Mouse (Mus musculus): ENCODE data around the gene Lce3c. TPM values are rescaled to one million over a fixed set of nuclear protein-coding genes. Genes with fewer than 3 reads are reported as not detected.

Gene Lce3c
- not detected for total RNA-seq (2023)

DNA sequence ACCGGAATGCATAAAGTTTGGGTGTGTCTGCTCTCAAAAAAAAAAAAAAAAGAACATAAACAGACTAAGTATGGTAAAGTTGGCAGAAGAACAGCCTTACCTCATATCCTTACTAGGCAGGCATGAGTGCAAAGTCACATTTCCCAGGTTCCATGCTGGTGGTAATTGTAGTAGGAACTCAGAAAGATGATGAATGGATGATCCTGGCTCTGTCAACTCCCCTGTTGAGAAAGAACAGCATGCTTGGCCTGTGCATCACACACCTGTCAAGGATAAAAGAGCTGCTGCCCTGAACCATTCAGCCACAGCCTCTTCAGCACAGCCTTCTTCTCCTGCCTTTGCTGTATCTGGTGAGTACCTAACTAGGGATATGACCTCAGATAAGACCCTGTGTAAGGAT is at the start of gene Lce3c:
Gene Lce3c (plus strand): TSS at position 301 of the 400 bp plus-strand sequence.

GRCm38 (mm10) chr3:92926130-92926529 is 18.2 kb upstream of the Lce3c start, which contains the start of gene Lce3a:
Gene Lce3a (minus strand): TSS chr3:92926230.

DNA sequence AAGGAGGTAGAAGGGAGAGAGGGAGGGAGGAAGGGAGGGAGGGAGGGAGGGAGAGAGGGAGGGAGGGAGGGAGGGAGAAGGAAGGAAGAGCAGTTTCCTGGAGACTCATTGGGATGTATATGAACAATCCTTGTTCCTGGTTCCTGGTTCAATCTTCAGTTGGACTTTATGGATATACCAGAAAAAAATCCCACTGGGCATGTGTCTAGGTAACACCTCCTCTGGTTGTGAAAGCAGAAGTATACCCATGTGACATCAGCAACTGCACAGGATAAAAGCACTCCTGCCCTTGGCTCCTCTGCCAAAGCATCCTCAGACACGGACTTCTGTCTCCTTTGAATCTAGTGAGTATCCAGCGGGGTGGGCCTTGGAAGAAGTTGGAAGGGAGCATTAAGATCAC is 11.6 kb upstream of the Lce3c start, which contains the start of gene Lce3b:
Gene Lce3b (plus strand): TSS at position 301 of the 400 bp plus-strand sequence.

GRCm38 (mm10) chr3:92957090-92957489 is 12.8 kb downstream of the Lce3c start, which contains the start of gene Lce3d:
Gene Lce3d (plus strand): TSS chr3:92957390.

DNA sequence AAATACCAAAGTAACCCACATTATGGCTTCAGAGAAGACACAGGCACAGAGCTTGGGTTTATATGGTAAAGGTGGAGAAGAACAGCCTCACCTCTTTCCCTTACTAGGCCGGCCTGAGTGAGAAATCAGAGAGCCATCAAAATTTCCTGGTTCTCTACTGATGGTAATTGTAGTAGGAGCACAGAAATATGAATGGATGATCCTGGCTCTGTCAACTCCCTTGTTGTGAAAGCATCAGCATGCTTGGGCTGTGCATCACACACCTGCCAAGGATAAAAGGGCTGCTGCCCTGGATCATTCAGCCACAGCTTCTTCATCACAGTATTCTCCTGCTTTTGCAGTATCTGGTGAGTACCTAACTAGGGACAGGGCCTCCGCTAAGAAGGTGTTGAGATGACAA is 22.5 kb downstream of the Lce3c start, which contains the start of gene Lce3e:
Gene Lce3e (plus strand): TSS at position 301 of the 400 bp plus-strand sequence.

DNA sequence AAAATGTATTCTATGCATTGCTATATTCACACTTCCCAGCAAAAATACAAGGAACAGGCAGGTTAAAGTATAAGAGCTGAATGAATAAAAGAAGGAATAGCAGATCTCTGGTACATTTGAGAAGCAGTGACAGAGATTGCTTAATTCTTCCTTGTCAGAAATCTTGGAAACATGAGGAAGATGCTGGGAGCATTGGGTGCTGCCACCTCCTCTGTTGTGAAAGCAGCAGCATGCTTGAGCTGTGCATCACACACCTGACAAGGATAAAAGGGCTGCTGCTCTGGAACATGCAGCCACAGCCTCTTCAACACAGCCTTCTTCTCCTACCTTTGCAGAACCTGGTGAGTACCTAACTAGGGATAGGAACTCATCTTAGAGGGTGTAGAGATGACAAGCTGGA is 47.6 kb downstream of the Lce3c start, which contains the start of gene Lce3f:
Gene Lce3f (plus strand): TSS at position 301 of the 400 bp plus-strand sequence.

Other genes starting within 250 kb of the Lce3c start
- gene Lce1e, start 235.4 kb upstream of the Lce3c start, total RNA-seq (2023), result not detected
- not detected for gene Lce1f, start 224.1 kb upstream of the Lce3c start, total RNA-seq (2023)
- not detected for gene Gm38119, start 205.4 kb upstream of the Lce3c start, total RNA-seq (2023)
- gene Lce1g, start 192.1 kb upstream of the Lce3c start, total RNA-seq (2023), result not detected
- not detected for gene Lce1h, start 179.4 kb upstream of the Lce3c start, total RNA-seq (2023)
- not detected for gene Lce1i, start 165.6 kb upstream of the Lce3c start, total RNA-seq (2023)
- not detected for gene Lce1j, start 154.0 kb upstream of the Lce3c start, total RNA-seq (2023)
- gene Lce1k, start 136.6 kb upstream of the Lce3c start, total RNA-seq (2023), result not detected
- not detected for gene Kprp, start 117.2 kb upstream of the Lce3c start, total RNA-seq (2023)
- not detected for gene Lce1l, start 93.2 kb upstream of the Lce3c start, total RNA-seq (2023)
- gene 2310050C09Rik, start 74.3 kb upstream of the Lce3c start, total RNA-seq (2023), result not detected
- gene Lce3a, start 18.3 kb upstream of the Lce3c start, total RNA-seq (2023), result not detected
- gene Lce3b, start 11.5 kb upstream of the Lce3c start, total RNA-seq (2023), result not detected
- not detected for gene Lce3d, start 12.9 kb downstream of the Lce3c start, total RNA-seq (2023)
- not detected for gene Lce3e, start 22.6 kb downstream of the Lce3c start, total RNA-seq (2023)
- gene Lce3f, start 47.7 kb downstream of the Lce3c start, total RNA-seq (2023), result not detected
- gene Crct1, start 71.2 kb downstream of the Lce3c start, total RNA-seq (2023), result not detected
- not detected for gene Lce1m, start 74.6 kb downstream of the Lce3c start, total RNA-seq (2023)
- gene Gm4858, start 124.3 kb downstream of the Lce3c start, total RNA-seq (2023), result not detected
- not detected for gene Crnn, start 200.3 kb downstream of the Lce3c start, total RNA-seq (2023)